ENCODE assay signal across 8 mouse cellular contexts in the genomic region with DNA sequence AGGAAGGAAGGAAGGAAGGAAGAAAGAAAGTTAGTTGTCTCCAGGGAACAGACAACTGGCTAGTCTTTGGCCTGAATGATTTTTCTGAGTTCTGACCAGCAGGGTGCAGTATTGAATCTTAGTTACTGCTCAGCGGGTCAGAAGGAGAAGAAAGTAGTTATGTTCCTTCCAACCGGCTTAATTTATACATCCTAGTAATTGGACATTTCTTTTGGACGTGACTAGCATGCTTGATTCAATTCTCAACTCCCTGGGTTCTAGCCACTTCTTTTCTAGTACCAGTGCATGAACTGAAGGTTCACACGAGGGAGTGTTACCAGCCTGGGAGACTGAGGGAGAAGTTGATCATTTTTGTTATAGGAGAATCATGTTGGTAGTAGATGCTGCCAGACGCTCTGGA.
DNase-seq lines count a peak whose midpoint lies in the region; ATAC-seq lines count a peak whose summit lies in the region.

No protein-coding gene starts in this region.

- DNase-seq in adrenal gland, adult 2 months, result peak; percentile 16
- no peak for DNase-seq in adrenal gland, postnatal 4 days (ENCODE audit: low spot score in 2 of 2)
- DNase-seq in fibroblast of lung, adult 2 months (ENCODE audit: low read depth), result peak; percentile 21
- DNase-seq in kidney, postnatal 14 days, result peak; percentile 53
- DNase-seq in lung, postnatal 25 days (ENCODE audit: low spot score), result peak; percentile 33

- no peak overlapping the region for H3K4me3 ChIP-seq in neural tube, embryonic 12.5 days
- no peak overlapping the region for H3K4me3 ChIP-seq in neural tube, embryonic 15.5 days (replicated peaks)

- H3K4me2 ChIP-seq in neural tube, embryonic 12.5 days (replicated peaks), result no peak overlapping the region
- no peak overlapping the region for H3K4me2 ChIP-seq in neural tube, embryonic 15.5 days

- no peaks in the 10 kb centered on the region for H3K4me1 ChIP-seq in neural tube, embryonic 12.5 days
- no peaks in the 10 kb centered on the region for H3K4me1 ChIP-seq in neural tube, embryonic 15.5 days

- H3K27me3 ChIP-seq in neural tube, embryonic 12.5 days (replicated peaks), result no peaks in the 10 kb centered on the region
- H3K27me3 ChIP-seq in neural tube, embryonic 15.5 days (replicated peaks), result no peaks in the 10 kb centered on the region

- H3K36me3 ChIP-seq in neural tube, embryonic 12.5 days, result no peaks in the 10 kb centered on the region
- no peaks in the 10 kb centered on the region for H3K36me3 ChIP-seq in neural tube, embryonic 15.5 days

- H3K9ac ChIP-seq in neural tube, embryonic 12.5 days, result no peak overlapping the region
- no peak overlapping the region for H3K9ac ChIP-seq in neural tube, embryonic 15.5 days (replicated peaks)

- H3K27ac ChIP-seq in neural tube, embryonic 12.5 days, result no peak overlapping the region
- no peak overlapping the region for H3K27ac ChIP-seq in neural tube, embryonic 15.5 days (replicated peaks)

- WGBS in neural tube, embryonic 12.5 days, result 25% methylated on average over 5 of the region's 5 CpGs
- 22% methylated on average over 5 of the region's 5 CpGs for WGBS in neural tube, embryonic 15.5 days

- H3K9me3 ChIP-seq in neural tube, embryonic 12.5 days, result no peaks in the 10 kb centered on the region
- H3K9me3 ChIP-seq in neural tube, embryonic 15.5 days (replicated peaks), result no peaks in the 10 kb centered on the region

- 0 out of 2 replicates have a peak, but pooled peaks have one; percentile 21 for ATAC-seq in neural tube, embryonic 12.5 days (ENCODE audit: low FRiP score, low read depth)
- ATAC-seq in neural tube, embryonic 15.5 days (ENCODE audit: low FRiP score), result no peak
- ATAC-seq in megakaryocyte-erythroid progenitor cell, adult 5-6 weeks (replicated peaks; ENCODE audit: low FRiP score, low TSS enrichment, poor library complexity, severe bottlenecking), result no peak

Comparison
In these comparisons a context has a peak if more than half of its experiments do, and no peak if none do; other contexts are left out.
1. DNase-seq: peak in adrenal gland, adult 2 months (single experiment), fibroblast of lung, adult 2 months (single experiment), kidney, postnatal 14 days (single experiment) and lung, postnatal 25 days (single experiment); none in adrenal gland, postnatal 4 days (0 of 2).